Mouse (Mus musculus): ENCODE results near the gene Bglap. TPM values are rescaled to one million over a fixed set of nuclear protein-coding genes. Genes with fewer than 3 reads are reported as not detected.

The Bglap gene
- polyA plus RNA-seq, 1 experiment = not detected

- TF ChIP-seq CTCF (IDR thresholded peaks at IDR 0.05; ENCODE audit: insufficient read depth, low read depth, low read length) (no peak), POLR2A (IDR thresholded peaks at IDR 0.05; ENCODE audit: insufficient read depth, low read depth, low read length) (no peak)
- no peak overlapping the region for H3K4me3 ChIP-seq (ENCODE audit: insufficient read depth, low read depth, low read length)
- WGBS = 83% methylated on average over 6 of the region's 6 CpGs
- no peak overlapping the region for H3K27ac ChIP-seq (ENCODE audit: insufficient read depth, low read depth, low read length)
- H3K4me1 ChIP-seq (ENCODE audit: control insufficient read depth, insufficient read depth, low read length) = peaks cover 37% of the 10 kb centered on the region
Measured at GRCm38 (mm10) chr3:88418016-88418415, 33.8 kb upstream of the Bglap start.

- WGBS = 86% methylated on average over 4 of the region's 4 CpGs
- peaks cover 21% of the 10 kb centered on the region for H3K4me1 ChIP-seq (ENCODE audit: control insufficient read depth, insufficient read depth, low read length)
- H3K27ac ChIP-seq (ENCODE audit: insufficient read depth, low read depth, low read length) = no peak overlapping the region
- TF ChIP-seq POLR2A (IDR thresholded peaks at IDR 0.05; ENCODE audit: insufficient read depth, low read depth, low read length) = no peak
- TF ChIP-seq CTCF (IDR thresholded peaks at IDR 0.05; ENCODE audit: insufficient read depth, low read depth, low read length) = no peak
- no peak overlapping the region for H3K4me3 ChIP-seq (ENCODE audit: insufficient read depth, low read depth, low read length)
Measured at GRCm38 (mm10) chr3:88415668-88416067, 31.4 kb upstream of the Bglap start.

GRCm38 (mm10) chr3:88412636-88413035 lies 28.4 kb upstream of the Bglap start:
- no peak for TF ChIP-seq CTCF (IDR thresholded peaks at IDR 0.05; ENCODE audit: insufficient read depth, low read depth, low read length)
- TF ChIP-seq POLR2A (IDR thresholded peaks at IDR 0.05; ENCODE audit: insufficient read depth, low read depth, low read length) = no peak
- Histone ChIP-seq H3K4me1 (ENCODE audit: control insufficient read depth, insufficient read depth, low read length) (peaks cover 15% of the 10 kb centered on the region), H3K4me3 (ENCODE audit: insufficient read depth, low read depth, low read length) (no peak overlapping the region), H3K27ac (ENCODE audit: insufficient read depth, low read depth, low read length) (no peak overlapping the region)
- 87% methylated on average over 11 of the region's 11 CpGs for WGBS

- peaks cover 12% of the 10 kb centered on the region for H3K4me1 ChIP-seq (ENCODE audit: control insufficient read depth, insufficient read depth, low read length)
- 90% methylated on average over 4 of the region's 4 CpGs for WGBS
- TF ChIP-seq POLR2A (IDR thresholded peaks at IDR 0.05; ENCODE audit: insufficient read depth, low read depth, low read length) (no peak), CTCF (IDR thresholded peaks at IDR 0.05; ENCODE audit: insufficient read depth, low read depth, low read length) (no peak)
- no peak overlapping the region for H3K27ac ChIP-seq (ENCODE audit: insufficient read depth, low read depth, low read length)
- H3K4me3 ChIP-seq (ENCODE audit: insufficient read depth, low read depth, low read length) = no peak overlapping the region
Measured at GRCm38 (mm10) chr3:88411681-88412080, 27.4 kb upstream of the Bglap start.

GRCm38 (mm10) chr3:88410645-88411031 lies 26.4 kb upstream of the Bglap start:
- Histone ChIP-seq H3K4me3 (ENCODE audit: insufficient read depth, low read depth, low read length) (no peak overlapping the region), H3K4me1 (ENCODE audit: control insufficient read depth, insufficient read depth, low read length) (peaks cover 7% of the 10 kb centered on the region), H3K27ac (ENCODE audit: insufficient read depth, low read depth, low read length) (peak overlapping the region; percentile 34)
- WGBS = 24% methylated on average over 7 of the region's 7 CpGs
- TF ChIP-seq POLR2A (IDR thresholded peaks at IDR 0.05; ENCODE audit: insufficient read depth, low read depth, low read length) = no peak
- no peak for TF ChIP-seq CTCF (IDR thresholded peaks at IDR 0.05; ENCODE audit: insufficient read depth, low read depth, low read length)

- H3K27ac ChIP-seq (ENCODE audit: insufficient read depth, low read depth, low read length) = peak within 1 kb of the TSS; percentile 98
- H3K4me3 ChIP-seq (ENCODE audit: insufficient read depth, low read depth, low read length) = peak within 1 kb of the TSS; percentile 87
- under 1% methylated on average over 54 of the region's 54 CpGs for WGBS
- TF ChIP-seq POLR2A (IDR thresholded peaks at IDR 0.05; ENCODE audit: insufficient read depth, low read depth, low read length) = peak; percentile 97
- TF ChIP-seq CTCF (IDR thresholded peaks at IDR 0.05; ENCODE audit: insufficient read depth, low read depth, low read length) = 0 out of 2 replicates have a peak, but pooled peaks have one; percentile 10
- H3K4me1 ChIP-seq (ENCODE audit: control insufficient read depth, insufficient read depth, low read length) = peaks cover 6% of the 10 kb centered on the region; the same call in 1 of the 2 replicates
Measured at GRCm38 (mm10) chr3:88409741-88410644, 25.7 kb upstream of the Bglap start, which contains the start of gene Pmf1. TSS of gene Pmf1 (minus strand) at chr3:88410331.

GRCm38 (mm10) chr3:88408953-88409352 lies 24.7 kb upstream of the Bglap start:
- 60% methylated on average over 5 of the region's 5 CpGs for WGBS
- TF ChIP-seq CTCF (IDR thresholded peaks at IDR 0.05; ENCODE audit: insufficient read depth, low read depth, low read length) (no peak), POLR2A (IDR thresholded peaks at IDR 0.05; ENCODE audit: insufficient read depth, low read depth, low read length) (no peak)
- Histone ChIP-seq H3K4me1 (ENCODE audit: control insufficient read depth, insufficient read depth, low read length) (peaks cover 6% of the 10 kb centered on the region; the same call in 1 of the 2 replicates), H3K4me3 (ENCODE audit: insufficient read depth, low read depth, low read length) (no peak overlapping the region), H3K27ac (ENCODE audit: insufficient read depth, low read depth, low read length) (no peak overlapping the region)

- no peak overlapping the region for H3K27ac ChIP-seq (ENCODE audit: insufficient read depth, low read depth, low read length)
- H3K4me3 ChIP-seq (ENCODE audit: insufficient read depth, low read depth, low read length) = no peak overlapping the region
- peaks cover 6% of the 10 kb centered on the region; the same call in 1 of the 2 replicates for H3K4me1 ChIP-seq (ENCODE audit: control insufficient read depth, insufficient read depth, low read length)
- TF ChIP-seq CTCF (IDR thresholded peaks at IDR 0.05; ENCODE audit: insufficient read depth, low read depth, low read length) = no peak
- TF ChIP-seq POLR2A (IDR thresholded peaks at IDR 0.05; ENCODE audit: insufficient read depth, low read depth, low read length) = no peak
- WGBS = 56% methylated on average over 7 of the region's 7 CpGs
Measured at GRCm38 (mm10) chr3:88407529-88407928, 23.3 kb upstream of the Bglap start.

- no peak for TF ChIP-seq POLR2A (IDR thresholded peaks at IDR 0.05; ENCODE audit: insufficient read depth, low read depth, low read length)
- no peak for TF ChIP-seq CTCF (IDR thresholded peaks at IDR 0.05; ENCODE audit: insufficient read depth, low read depth, low read length)
- 0% methylated on average over 2 of the region's 2 CpGs for WGBS
- no peak overlapping the region for H3K27ac ChIP-seq (ENCODE audit: insufficient read depth, low read depth, low read length)
- peaks cover 6% of the 10 kb centered on the region; the same call in 1 of the 2 replicates for H3K4me1 ChIP-seq (ENCODE audit: control insufficient read depth, insufficient read depth, low read length)
- H3K4me3 ChIP-seq (ENCODE audit: insufficient read depth, low read depth, low read length) = no peak overlapping the region
Measured at GRCm38 (mm10) chr3:88407090-88407489, 22.8 kb upstream of the Bglap start.
